Mouse (Mus musculus) lung, postnatal 36 days (tissue): ENCODE data around the gene Galntl5.
A peak's percentile ranks its signal among the peaks of the same experiment; 100 is the strongest.
"Not testable (repeated sequence)": the region's sequence is repeated elsewhere in the genome, so short reads cannot be mapped to it uniquely, and the experiment has no call there.

Experiments
- DNase-seq: peaks from one replicate; pipeline ENCODE4 v3.0.0; 2022; ENCODE audit warnings: mixed read lengths

The Galntl5 gene

DNA sequence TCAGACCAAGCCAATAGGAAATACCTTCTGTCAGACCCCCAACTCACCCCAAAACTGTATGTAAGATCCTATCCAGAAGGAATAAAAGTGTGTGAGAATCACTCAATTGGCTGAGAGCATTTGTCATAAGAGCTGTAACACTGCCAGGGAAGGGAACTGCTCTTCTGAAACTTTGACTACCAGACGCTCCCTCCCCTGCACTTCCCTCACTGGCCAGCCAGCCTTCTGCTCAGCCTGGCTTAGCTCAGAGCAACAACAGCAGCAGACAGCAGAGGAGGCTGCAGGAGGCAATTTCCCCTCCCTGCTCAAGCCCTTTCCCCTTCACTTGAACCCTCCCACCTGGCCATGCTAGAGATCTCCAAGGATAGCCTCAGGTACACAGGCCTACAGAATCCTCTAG, 30.6 kb downstream of the Galntl5 start:
- no peak for DNase-seq

GRCm38 (mm10) chr5:25213216-25213615, 32.0 kb downstream of the Galntl5 start:
- not testable (repeated sequence) for DNase-seq

- no peak for DNase-seq
These were observed 33.7 kb downstream of the Galntl5 start for GRCm38 (mm10) chr5:25215006-25215405.

DNA sequence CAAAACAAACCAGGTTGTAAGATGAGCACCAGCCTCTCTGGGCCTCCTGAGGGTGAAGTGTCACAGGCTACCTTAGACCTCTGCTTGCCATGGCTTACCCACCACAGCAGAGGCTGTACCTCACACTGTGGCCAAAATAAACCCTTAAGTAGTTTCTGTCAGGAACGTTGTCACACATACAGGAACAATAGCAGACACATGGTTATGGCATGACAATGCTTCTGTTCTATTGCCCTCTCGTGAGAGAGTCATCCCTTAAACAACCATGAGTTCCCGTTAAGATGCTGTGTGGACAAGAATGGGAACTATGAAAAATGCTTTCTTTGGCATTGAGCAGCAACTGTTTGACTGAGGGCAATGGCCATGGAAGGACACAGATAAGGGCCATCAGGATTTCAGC, 40.3 kb downstream of the Galntl5 start, which contains the start of gene Galnt11:
Galnt11 (plus strand) TSS at position 301 of the 400 bp plus-strand sequence.
- DNase-seq = no peak

- peak; percentile 89 for DNase-seq
These were observed 41.8 kb downstream of the Galntl5 start, which contains the start of gene E130116L18Rik for GRCm38 (mm10) chr5:25222752-25223702. E130116L18Rik (minus strand) TSS chr5:25223153.

DNA sequence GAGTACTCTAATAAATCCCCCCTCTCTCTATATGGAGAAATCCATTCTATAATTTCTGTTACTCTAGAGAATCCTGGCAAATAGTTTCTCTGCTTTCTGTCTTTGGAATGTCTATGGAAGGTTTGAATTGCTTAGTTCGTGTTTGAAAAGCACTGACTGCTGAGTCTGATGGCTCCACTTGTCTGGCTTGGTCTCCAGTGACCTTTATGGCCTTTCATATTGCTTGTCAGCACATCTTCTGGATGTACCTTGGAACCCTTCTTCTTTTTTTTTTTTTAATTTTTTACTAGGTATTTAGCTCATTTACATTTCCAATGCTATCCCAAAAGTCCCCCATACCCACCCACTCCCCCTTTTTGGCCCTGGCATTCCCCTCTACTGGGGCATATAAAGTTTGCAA, 43.1 kb downstream of the Galntl5 start:
- DNase-seq = not testable (repeated sequence)

- peak; percentile 38 for DNase-seq
These were observed 61.8 kb downstream of the Galntl5 start for GRCm38 (mm10) chr5:25243101-25243500.

GRCm38 (mm10) chr5:25245806-25246472, 64.7 kb downstream of the Galntl5 start:
- DNase-seq = peak; percentile 11

GRCm38 (mm10) chr5:25246473-25246865, 65.2 kb downstream of the Galntl5 start:
- no peak for DNase-seq

DNA sequence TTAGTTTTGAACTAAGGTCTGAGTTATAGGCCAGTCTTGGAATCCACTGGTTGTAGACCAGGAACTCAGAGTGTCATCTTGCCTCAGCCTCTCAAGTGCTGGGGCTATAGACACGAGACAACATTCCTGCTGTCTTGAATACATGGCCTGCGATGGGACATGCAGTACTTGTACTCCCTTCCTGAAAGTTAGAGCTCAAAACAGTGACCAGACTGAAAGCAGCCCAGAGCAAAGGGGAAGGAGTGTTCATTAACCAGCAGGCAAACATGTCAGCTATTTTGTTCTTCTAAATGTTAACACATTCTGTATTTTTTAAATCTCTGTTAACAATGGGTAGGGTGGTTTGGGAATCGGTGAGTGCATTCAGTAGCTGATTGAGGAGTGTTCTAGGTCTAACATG, 65.8 kb downstream of the Galntl5 start:
- no peak for DNase-seq

- peak; percentile 24 for DNase-seq
These were observed 71.2 kb downstream of the Galntl5 start for GRCm38 (mm10) chr5:25252423-25252822.

DNA sequence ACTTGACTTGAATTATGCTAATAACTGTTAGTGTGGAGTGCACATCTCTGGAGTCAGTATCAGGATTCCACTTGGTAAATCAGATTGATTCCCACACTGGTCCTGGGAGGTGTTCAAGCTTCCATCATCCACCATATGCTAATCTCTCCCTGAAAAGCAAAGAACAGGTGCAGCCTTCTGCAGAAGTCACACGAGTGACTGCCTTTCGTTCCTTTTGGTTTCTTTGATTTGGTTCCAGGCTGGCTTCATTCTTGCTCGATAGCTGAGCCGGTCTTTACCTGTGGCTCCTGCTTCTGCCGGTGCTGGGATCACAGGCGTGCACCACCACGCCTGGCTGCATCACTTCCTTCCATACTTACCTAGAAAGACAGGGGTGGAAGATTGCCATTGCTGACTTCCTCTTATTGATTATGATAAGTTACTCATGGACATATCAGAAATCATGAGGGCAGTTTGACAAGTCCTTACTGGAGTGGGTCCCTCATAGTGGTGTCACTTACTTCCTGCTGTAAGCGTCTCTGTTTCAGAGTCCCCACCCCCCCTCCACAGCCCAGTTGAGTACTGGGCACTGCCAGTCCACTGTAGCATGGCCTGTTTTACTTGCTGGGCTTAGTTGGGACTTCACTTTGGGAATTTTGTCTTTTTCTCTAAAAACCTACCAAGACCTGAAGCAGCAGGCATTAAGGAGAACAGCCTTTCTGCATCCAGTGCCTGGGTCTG, 71.7 kb downstream of the Galntl5 start:
- DNase-seq = peak; percentile 3

DNA sequence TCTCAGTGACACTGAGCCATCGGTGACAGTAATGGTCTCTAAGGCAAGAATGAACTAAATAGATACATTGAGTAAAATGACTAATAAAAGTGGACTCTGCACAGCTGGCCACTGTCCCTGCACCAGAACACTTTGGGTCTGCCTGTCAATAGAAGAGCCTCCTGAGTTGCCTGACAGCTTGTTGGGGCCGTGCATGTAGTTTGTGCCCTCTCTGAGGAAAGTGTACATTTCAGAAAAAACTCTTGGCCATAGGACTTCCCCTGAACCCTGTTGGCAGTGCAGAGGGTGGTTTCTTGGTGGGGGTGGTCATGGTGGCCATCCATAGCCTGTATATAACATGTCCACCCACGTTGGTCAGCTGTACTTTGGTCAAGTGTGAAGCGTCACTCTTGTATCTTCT, 73.2 kb downstream of the Galntl5 start:
- DNase-seq = no peak

- no peak for DNase-seq
These were observed 75.4 kb downstream of the Galntl5 start for GRCm38 (mm10) chr5:25256686-25257085.

- no peak for DNase-seq
These were observed 80.2 kb downstream of the Galntl5 start for GRCm38 (mm10) chr5:25261452-25261851.

GRCm38 (mm10) chr5:25262266-25262665, 81.0 kb downstream of the Galntl5 start:
- no peak for DNase-seq

- DNase-seq = no peak
These were observed 87.1 kb downstream of the Galntl5 start for GRCm38 (mm10) chr5:25268258-25268888.
